Mouse (Mus musculus) CH12F3 (cell line): ENCODE measurements around the gene Tmem54.

Source experiments
- in situ Hi-C: fragments of 300-500 bp; cut with MboI; formaldehyde crosslinking; loops from 2 replicates; pipeline ENCODE4 v1.14.3; 2020; ENCODE audit warnings: low sequenced_read_pairs

The Tmem54 gene

DNA sequence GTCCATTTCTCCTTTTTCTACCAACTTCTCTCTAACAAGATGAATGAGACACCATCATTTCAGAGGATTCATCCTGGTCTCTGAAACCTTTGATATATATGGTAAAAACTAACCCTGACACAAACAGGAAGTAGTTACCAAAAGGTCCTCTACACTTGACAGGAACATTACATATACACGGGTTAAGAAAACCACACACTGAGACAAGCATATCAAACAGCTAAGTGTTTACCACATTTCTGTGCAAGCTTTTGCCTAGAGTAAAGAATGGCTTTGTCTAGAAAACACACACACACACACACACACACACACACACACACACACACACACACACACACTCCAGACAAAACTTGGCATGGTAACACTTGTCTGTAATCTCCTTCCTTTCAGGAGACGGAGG, 41.0 kb downstream of the Tmem54 start:
- in situ Hi-C loops, result no loop called here

DNA sequence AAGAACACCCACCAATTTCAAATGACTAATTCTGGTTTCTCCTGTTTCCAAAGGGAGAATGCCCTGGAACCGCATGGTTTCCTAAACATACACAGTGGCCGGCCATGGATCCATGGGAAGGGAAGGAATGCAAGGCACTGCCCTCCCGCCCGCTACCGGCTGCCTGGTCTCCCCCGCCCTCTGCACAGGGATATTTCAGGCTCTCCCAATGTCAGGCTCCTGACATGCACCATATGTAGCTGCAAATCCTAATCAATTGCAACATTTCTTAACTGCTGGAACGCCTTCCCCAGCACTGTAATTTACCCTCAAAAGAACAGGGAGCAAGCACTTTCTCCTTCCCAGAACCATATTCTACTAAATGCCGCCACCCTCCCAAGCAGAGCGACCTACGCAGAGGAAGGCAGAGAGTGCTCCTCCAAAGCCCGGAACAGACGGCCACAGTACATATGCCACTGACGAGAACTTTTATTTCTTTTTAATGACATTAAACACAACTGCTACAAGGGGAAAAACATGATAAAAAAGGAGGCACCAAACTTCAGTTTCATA, 42.3 kb downstream of the Tmem54 start:
- in situ Hi-C loops, result no loop called here

GRCm38 (mm10) chr4:129149321-129149720, 44.0 kb downstream of the Tmem54 start:
- in situ Hi-C loops, result no loop called here

- in situ Hi-C loops, result no loop called here
Measured at GRCm38 (mm10) chr4:129151276-129151811, 46.0 kb downstream of the Tmem54 start.

DNA sequence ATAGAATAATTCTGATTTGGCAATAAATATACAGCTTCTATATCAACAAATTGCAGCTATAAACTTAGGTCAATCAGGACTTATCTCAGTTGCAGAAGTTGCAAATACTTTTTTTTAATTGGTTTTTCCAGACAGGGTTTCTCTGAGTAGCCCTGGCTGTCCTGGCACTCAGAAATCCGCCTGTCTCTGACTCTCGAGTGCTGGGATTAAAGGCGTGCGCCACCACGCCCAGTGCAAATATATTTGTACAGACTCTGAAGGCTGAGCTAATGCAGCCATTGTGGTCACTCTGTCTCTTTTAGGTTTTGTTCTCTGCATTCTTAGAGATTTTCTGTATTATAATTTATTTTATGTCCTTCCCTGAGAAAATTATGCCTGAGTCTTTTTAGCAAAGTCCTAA, 52.2 kb downstream of the Tmem54 start:
- in situ Hi-C loops, result no loop called here

- in situ Hi-C loops, result no loop called here
Measured at GRCm38 (mm10) chr4:129158549-129158948, 53.2 kb downstream of the Tmem54 start.

DNA sequence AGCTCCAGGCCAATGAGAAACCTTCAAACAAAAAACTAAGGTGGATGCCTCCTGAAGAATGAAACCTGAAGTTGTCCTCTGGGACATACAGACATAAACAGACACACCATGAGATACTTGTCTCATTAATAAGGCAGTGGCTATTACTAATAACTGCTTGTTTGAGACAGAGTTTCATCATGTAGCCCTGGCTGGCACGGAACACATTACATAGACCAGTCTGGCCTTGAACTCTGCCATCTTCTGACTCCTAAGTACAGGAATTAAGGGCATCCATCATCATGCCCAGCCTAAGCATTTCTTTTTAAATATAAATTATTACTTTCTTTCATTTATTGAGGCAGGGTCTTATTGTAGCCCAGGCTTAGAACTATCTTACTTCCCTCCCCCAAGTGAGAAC, 55.7 kb downstream of the Tmem54 start:
- in situ Hi-C loops, result no loop called here
